Mouse (Mus musculus): ENCODE measurements around the gene Gm20388.

The Gm20388 gene

GRCm38 (mm10) chr8:120201351-120201750 is 290.7 kb downstream of the Gm20388 start:
- DNase-seq (ENCODE audit: low spot score in 2 of 2): no peak

- DNase-seq (ENCODE audit: low spot score in 2 of 2): no peak
These were observed 291.9 kb downstream of the Gm20388 start for GRCm38 (mm10) chr8:120202546-120202945.

- DNase-seq (ENCODE audit: low spot score in 2 of 2): no peak
These were observed 294.2 kb downstream of the Gm20388 start for GRCm38 (mm10) chr8:120204736-120205360.

GRCm38 (mm10) chr8:120205916-120206315 is 295.3 kb downstream of the Gm20388 start:
- no peak for DNase-seq (ENCODE audit: low spot score in 2 of 2)

- no peak for DNase-seq (ENCODE audit: low spot score in 2 of 2)
These were observed 296.7 kb downstream of the Gm20388 start for GRCm38 (mm10) chr8:120207364-120207763.

DNA sequence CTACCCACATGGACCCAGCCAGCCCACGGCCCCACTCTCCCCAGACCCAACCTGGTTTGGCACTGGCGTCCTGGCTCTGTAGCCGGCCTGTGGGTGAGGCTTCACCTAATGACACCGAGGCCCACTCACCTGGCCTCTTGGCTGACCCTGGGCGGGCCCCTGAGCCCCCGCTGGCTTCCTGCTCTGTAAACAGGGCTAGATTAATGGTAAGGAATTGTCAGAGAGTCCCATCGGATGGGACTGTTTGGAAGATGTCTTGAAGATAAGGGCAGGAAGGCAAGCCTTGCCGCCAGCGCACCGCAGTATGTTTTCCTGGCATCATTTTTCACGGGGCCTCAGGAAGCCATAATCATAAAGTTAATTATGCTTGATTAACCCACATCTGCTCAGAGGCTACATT is 297.5 kb downstream of the Gm20388 start:
- no peak for DNase-seq (ENCODE audit: low spot score in 2 of 2)

- DNase-seq (ENCODE audit: low spot score in 2 of 2): no peak
These were observed 300.7 kb downstream of the Gm20388 start for GRCm38 (mm10) chr8:120211345-120211744.

GRCm38 (mm10) chr8:120212596-120212995 is 302.0 kb downstream of the Gm20388 start:
- no peak for DNase-seq (ENCODE audit: low spot score in 2 of 2)

DNA sequence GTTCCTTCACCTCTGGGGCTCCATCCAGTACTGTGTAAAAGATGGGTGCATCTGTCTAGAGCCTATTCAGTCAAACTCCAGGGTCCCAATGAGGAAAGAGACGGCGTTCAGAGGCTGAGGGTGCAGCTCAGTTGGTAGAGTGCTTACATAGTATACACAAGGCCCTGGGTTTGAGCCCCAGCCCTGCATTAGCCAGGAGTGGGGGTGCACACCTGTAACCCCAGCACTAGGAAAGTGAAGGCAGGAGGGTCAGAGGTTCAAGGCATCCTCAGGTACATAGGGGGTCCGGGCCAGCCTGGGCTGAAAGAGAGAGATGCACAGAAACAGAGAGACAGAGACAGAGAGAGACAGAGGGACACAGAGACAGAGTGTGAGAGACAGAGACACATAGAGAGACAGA is 302.6 kb downstream of the Gm20388 start:
- DNase-seq (ENCODE audit: low spot score in 2 of 2): no peak

- DNase-seq (ENCODE audit: low spot score in 2 of 2): peak in 1 of 2 experiments; percentile 21
These were observed 303.3 kb downstream of the Gm20388 start for GRCm38 (mm10) chr8:120213939-120214338.

DNA sequence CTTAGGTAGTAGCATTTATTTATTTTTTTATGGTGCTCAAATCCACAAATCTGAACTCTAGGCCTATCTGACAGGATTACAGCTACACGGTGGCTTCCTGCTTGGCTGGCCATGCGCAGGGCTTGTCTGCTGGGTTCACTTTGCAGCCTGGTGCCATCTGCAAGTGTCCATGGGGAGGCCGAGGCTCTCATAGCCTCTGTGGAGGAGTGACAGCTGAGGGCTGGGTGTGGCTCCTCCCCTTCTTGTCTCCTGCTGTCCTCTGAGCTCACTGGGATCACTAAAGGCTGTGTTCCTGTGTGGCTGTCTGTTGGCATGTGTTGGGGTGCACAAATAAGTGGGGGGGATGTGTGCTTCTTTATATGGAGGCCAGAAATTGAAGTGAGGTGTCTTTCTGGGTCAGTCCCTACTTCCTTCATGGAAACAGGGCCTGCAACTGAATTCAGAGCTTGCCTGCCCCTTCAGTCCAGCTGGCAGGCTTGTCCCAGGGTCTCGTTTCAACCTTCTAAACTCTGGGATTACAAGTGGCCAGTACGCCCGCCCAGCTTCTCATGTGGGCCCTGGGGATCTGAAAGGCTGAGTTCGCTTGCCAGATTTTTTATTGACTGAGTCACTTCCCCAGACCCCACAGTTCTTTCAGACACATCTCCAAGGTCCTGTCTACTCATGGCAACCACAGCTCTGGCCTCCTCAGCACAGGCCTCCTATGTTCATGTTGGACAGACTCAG is 304.9 kb downstream of the Gm20388 start:
- peak in 1 of 2 experiments; percentile 29 for DNase-seq (ENCODE audit: low spot score in 2 of 2)

DNA sequence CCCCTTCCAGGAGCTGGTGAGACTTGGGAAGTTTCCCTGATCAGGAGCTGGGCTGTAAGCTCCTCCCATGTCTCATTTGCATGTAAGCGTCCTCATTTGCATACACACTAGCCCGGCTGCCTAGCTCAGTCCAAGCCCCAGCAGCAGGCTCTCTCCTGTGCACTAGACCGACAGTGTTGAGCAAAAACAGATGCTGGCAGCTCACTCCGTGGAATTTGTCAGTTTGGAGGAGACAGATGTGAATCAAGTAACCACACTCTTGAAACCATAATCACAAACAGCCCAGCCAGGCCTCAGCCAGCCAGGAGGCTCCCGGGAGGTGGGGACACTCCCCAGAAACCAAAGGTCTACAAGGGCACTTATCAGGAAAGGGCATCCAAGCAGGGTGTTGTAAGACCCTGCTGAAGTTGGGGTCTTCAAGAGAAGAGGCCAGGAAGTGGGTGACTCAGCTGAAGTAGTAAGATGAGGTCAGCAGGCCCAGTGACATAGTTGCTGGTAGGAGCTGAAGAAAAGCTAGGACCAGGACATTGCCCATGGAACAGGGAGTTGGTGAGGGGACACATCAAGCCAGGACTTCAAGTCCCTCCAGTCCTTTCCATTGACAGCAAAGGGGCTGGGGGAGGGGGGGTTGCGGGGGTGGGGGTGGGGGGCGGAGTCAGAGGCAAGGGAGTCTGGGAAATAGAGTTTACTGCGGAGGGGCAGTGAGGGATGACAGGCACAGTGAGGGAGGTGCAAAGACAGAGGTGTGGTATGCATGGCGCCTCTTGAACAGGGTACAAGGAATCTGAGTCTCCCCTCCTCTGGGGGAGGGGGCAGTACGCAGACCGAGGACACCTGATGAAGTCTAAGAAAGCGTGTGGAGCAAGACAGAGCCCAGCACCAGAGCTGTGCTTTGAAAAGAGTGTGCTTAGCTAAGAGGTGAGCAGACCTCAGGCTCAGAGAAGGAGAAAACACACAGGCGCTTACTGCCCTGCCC is 306.5 kb downstream of the Gm20388 start:
- no peak for DNase-seq (ENCODE audit: low spot score in 2 of 2)

DNA sequence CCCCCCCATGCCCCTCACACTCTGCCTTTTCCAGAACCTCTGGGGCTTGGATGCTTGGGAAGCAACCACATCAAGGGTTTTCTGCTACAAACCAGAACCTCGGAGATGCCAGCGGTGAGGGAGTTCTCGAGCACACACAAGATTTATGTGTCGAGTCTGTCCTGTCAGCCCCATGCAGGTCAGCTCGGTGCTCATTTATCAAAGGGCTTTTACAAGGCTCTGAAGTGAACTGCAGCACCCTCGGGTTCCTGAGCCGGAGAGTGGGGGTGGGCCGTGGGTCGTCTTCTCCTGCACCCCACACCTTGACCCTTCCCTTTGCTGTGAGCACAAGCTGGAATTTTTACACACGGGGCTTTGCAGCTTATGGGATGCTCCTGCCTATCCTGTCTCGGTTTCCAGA is 311.9 kb downstream of the Gm20388 start:
- no peak for DNase-seq (ENCODE audit: low spot score in 2 of 2)

GRCm38 (mm10) chr8:120224521-120225420 is 314.1 kb downstream of the Gm20388 start:
- DNase-seq (ENCODE audit: low spot score in 2 of 2): no peak

DNA sequence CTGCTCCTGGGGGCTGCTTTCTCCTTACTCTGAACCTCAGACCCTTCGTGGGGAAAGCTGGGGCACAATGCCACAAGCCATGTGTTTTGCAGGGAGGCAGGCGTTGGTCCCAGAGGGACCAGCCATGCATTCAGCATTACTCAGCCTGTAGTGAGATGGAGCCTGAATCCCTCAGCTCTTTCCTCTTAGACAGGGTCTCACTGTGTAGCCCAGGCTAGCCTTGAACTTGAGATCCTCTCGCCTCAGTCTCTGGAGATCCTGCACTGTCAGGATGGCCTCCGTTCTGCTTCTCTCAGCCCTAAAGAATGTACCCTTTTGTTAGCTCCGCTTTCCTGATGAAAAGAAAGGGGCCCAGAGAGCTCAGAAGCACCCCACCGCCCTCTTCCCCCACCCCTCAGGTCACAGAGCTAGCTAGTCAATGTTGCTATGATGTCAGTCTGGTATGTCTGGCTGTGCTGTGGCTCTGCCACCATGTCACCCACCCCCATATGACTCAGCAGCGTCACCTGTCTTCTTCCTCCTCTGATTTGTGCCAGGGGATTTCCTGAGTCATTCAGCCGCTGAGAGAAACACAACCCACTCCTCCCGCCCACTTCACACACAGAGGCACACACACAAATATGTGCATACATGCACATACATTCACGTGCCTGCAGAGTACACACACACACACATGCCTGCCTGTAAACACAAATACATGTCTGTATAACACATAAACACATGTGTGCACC is 314.9 kb downstream of the Gm20388 start:
- no peak for DNase-seq (ENCODE audit: low spot score in 2 of 2)

- DNase-seq (ENCODE audit: low spot score in 2 of 2): no peak
These were observed 316.3 kb downstream of the Gm20388 start for GRCm38 (mm10) chr8:120226700-120227577.

GRCm38 (mm10) chr8:120227578-120227876 is 316.9 kb downstream of the Gm20388 start:
- DNase-seq (ENCODE audit: low spot score in 2 of 2): no peak

DNA sequence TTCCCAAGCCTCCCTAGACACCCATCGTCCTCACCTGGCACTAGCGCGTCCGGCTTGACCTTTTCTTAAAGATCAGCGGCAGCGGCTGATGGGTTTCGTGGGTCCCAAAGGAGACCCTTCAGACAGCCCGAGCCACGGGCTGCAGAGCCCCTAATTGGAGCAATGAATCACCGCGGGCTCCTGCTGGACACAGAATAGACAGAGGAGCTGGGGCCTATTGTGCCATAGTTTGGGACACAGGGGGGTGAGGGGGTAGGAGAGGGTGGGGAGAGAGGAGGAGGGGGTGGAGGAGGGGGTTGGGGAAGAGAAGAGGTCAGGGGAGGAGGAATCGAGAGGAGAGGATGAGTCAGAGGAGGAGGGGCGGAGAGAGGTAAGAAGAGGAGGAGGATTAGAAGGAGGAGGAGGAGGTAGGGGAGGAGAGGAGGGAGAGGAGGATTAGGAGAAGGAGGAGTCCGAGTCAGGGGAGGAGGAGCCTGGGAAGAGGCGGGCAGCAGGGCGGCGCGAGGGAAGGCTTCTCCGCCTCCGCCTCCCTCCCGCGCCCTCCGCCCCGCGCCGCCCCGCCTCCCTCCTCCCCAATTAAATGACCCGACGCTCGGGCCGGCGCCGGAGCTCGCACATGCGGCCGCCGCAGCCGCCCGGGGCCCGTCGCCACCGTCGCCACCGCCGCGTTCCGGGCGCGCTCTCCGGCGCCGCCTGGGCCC is 317.4 kb downstream of the Gm20388 start, which contains the start of gene Gse1:
Gse1 (plus strand) TSS at position 566 of the 701 bp plus-strand sequence.
- DNase-seq (ENCODE audit: low spot score in 2 of 2): peak in 1 of 2 experiments; percentile 31
